Mouse (Mus musculus) heart, embryonic 13.5 days (tissue): Measurements from ENCODE around the gene Lmbrd1. TPM values are rescaled to one million over a fixed set of nuclear protein-coding genes. Genes with fewer than 3 reads are reported as not detected.
"Not testable (repeated sequence)": the region's sequence is repeated elsewhere in the genome, so short reads cannot be mapped to it uniquely, and the experiment has no call there.

Source experiments
- ATAC-seq: fragments of 200-750 bp; cut with Nextera tagmentation; 2 replicates; pipeline ENCODE4 v1.8.0; 2017; ENCODE audit warnings: moderate TSS enrichment; ENCODE audit not compliant: insufficient number of reproducible peaks, low FRiP score, low TSS enrichment; ENCODE audit errors: extremely low read depth
- H3K27ac ChIP-seq: fragments of 300-500 bp; sonication (generic); replicated peaks from 2 replicates; pipeline ENCODE4 v1.5.1; 2015; ENCODE audit warnings: moderate library complexity, mild to moderate bottlenecking, inconsistent platforms
- H3K27me3 ChIP-seq: fragments of 300-500 bp; sonication (generic); replicated peaks from 2 replicates; pipeline ENCODE4 v1.6.1; 2015; ENCODE audit warnings: mild to moderate bottlenecking, inconsistent platforms
- H3K36me3 ChIP-seq: fragments of 300-500 bp; sonication (generic); 2 replicates; pipeline ENCODE4 v1.6.1; 2015; ENCODE audit warnings: mild to moderate bottlenecking, inconsistent platforms
- H3K4me1 ChIP-seq: fragments of 300-500 bp; sonication (generic); 2 replicates; pipeline ENCODE4 v1.6.1; 2015; ENCODE audit warnings: inconsistent platforms
- H3K4me2 ChIP-seq: fragments of 300-500 bp; sonication (generic); 2 replicates; pipeline ENCODE4 v1.6.1; 2015; ENCODE audit warnings: inconsistent platforms, mild to moderate bottlenecking, moderate library complexity
- H3K4me3 ChIP-seq: fragments of 300-500 bp; sonication (generic); 2 replicates; pipeline ENCODE4 v1.5.1; 2015; ENCODE audit warnings: moderate library complexity, mild to moderate bottlenecking, inconsistent platforms
- H3K9ac ChIP-seq: fragments of 300-500 bp; sonication (generic); 2 replicates; pipeline ENCODE4 v1.6.1; 2015; ENCODE audit warnings: inconsistent platforms, mild to moderate bottlenecking, moderate library complexity
- H3K9me3 ChIP-seq: fragments of 300-500 bp; sonication (generic); 2 replicates; pipeline ENCODE4 v1.6.1; 2016; ENCODE audit warnings: inconsistent platforms
- WGBS: fragments of 180-500 bp; shearing (Covaris S2); methylation state at CpG from one replicate; pipeline ENCODE4 v1.1.7; 2015; ENCODE audit warnings: mixed read lengths; 5-methylcytosine and 5-hydroxymethylcytosine counted together
- polyA plus RNA-seq: library from polyadenylated mRNA; unstranded; fragments of >200 nt; fragmentation: Nextera tagmentation; extraction: Ambion mirVana; gene quantifications from 2 replicates; pipeline ENCODE4 v1.2.1, GENCODE M21; 2015

Lmbrd1 gene
- polyA plus RNA-seq, result 22.9 and 23.1 TPM in 2 replicates

DNA sequence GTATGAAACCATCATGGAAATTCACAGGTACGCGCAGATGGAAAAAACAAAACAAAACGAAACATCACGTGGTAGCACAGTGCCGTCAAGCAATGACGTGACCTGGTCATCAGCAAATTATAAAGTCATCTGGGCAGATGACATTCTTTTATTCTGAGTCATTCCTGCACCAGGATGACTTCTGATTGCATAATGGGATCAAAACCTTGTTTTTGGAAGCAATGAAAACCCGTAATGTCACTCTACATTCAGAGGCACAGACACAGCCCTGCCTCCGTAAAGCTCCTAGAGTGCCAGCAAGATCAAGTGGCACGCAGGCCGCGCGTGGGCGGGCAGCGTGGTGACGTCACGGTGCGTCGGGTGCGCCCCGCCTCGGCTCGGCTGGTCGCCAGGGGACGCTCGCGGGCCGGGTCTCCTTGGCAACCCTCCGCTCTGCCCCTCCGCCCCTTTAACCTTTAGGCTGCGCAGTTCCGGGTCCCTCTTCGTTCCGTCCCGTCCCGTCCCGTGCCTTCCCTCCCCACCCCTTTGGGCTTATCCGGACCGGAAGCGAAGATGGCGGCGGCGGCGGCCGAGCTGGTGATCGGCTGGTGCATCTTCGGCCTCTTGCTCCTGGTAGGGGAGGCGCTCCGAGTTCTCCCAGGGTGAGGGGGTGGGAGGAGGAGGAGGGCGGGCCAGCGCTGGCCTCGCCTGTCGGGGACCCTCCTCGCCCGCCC is at the start of gene Lmbrd1:
Gene Lmbrd1, plus strand, starts transcription at position 426 of the 713 bp plus-strand sequence.
- peaks cover 7% of the 10 kb centered on the region for H3K4me1 ChIP-seq
- H3K9me3 ChIP-seq, result no peaks in the 10 kb centered on the region
- peak within 1 kb of the TSS; percentile 79 for H3K4me3 ChIP-seq
- H3K9ac ChIP-seq, result peak within 1 kb of the TSS; percentile 89
- peak within 1 kb of the TSS; percentile 79 for H3K27ac ChIP-seq
- H3K27me3 ChIP-seq, result no peaks in the 10 kb centered on the region
- ATAC-seq, result peak; percentile 80
- WGBS, result 2% methylated on average over 47 of the region's 54 CpGs
- no peaks in the 10 kb centered on the region for H3K36me3 ChIP-seq
- peak within 1 kb of the TSS; percentile 79 for H3K4me2 ChIP-seq

DNA sequence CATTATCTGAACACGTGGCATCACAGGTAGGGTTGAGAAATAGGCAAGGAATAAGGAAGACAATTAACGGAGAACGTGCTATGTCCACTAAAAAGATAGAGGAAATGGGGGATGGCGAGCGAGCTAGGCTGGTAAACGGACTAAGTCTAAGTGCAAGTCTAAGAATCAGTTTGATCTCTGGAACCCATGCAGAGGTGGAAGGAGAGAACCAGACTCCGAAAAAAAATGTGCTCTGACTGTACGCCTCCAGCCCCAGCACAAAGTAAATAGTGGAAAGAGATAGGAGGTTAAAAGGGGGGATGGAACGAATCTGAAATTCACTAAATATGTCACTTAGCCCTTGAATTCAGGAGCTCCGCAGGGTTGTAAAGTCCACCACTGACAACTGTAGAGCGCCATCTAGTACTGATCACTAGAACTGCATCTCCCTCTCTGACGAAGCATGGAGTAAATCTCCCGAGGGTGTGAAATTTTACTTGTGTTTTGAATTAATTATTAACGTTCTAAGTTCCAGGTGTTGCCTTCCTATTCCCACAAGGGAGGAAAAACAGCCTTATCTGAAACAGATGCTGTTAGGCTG is 44.8 kb upstream of the Lmbrd1 start:
- Histone ChIP-seq H3K36me3 (no peaks in the 10 kb centered on the region), H3K4me3 (peak overlapping the region; percentile 13; the same call in 1 of the 2 replicates), H3K4me2 (peak overlapping the region; percentile 49), H3K27ac (no peak overlapping the region), H3K9me3 (no peaks in the 10 kb centered on the region), H3K4me1 (no peaks in the 10 kb centered on the region), H3K9ac (no peak overlapping the region), H3K27me3 (no peaks in the 10 kb centered on the region)
- no peak for ATAC-seq
- WGBS, result 30% methylated on average over 14 of the region's 14 CpGs

DNA sequence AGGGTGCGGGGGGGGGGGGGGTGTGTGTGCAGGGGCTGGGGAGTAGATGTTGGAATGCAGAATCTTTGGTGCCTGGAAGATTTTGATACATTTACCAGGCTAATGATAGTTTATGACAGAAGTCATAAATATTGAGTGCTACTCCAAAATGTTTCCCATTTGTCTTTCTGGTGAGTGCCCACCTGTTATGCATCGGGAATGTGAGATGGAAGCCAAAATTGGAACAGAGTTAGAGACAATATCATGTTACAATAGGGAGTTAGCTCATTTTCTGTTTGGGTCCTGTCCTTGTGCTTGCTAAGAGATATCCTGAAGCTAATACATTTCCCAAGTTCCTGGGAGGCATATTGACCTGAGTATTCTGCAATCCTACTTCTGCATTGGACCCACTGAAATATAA is 28.3 kb upstream of the Lmbrd1 start:
- Histone ChIP-seq H3K4me1 (no peaks in the 10 kb centered on the region), H3K36me3 (no peaks in the 10 kb centered on the region), H3K4me3 (no peak overlapping the region), H3K9me3 (no peaks in the 10 kb centered on the region), H3K27me3 (no peaks in the 10 kb centered on the region), H3K27ac (no peak overlapping the region), H3K9ac (no peak overlapping the region), H3K4me2 (no peak overlapping the region)
- WGBS, result 47% methylated on average over 2 of the region's 2 CpGs
- ATAC-seq, result no peak

DNA sequence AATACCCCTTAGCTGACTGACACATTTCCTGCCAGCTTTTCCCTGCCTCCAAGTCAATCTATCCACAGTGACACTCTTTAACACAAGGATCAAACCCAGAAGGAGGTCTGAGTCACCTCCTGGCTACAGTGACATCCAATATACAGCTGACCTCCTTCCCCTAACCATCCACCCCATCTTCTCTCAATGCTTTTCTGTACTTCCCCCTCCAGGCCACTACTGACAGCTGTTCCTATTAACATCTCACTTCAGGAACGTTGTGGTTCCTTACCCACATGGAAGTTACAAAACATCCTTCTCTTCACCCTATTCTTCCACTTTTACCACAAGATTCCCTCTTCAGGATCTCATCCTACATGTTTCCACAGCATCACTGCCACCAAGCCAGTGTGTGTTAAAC is 18.5 kb upstream of the Lmbrd1 start:
- no peak overlapping the region for H3K9ac ChIP-seq
- 57% methylated on average over 1 of the region's 1 CpGs for WGBS

DNA sequence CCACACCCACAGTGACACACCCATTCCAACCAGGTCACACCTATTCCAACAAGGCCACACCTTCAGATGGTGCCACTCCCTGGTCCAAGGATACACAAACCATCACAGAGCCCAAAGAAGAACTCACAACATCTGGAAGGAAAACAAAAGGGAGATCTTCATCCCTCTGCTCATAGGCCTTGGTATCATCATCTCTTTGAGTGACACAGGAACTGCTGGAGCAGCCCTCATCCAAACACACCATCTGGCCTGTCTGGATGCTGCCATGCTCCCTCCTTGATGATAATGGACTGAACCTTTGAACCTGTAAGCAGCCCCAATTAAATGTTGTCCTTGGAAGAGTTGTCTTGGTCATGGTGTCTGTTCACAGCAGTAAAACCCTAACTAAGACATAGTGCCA is 17.8 kb upstream of the Lmbrd1 start:
- H3K27me3 ChIP-seq, H3K4me3 ChIP-seq, ATAC-seq, H3K4me2 ChIP-seq, H3K4me1 ChIP-seq, H3K9me3 ChIP-seq, H3K36me3 ChIP-seq, H3K27ac ChIP-seq, H3K9ac ChIP-seq: not testable (repeated sequence)

More for the DNA sequence above, 18.5 kb upstream of the Lmbrd1 start:
- H3K27me3 ChIP-seq, result no peaks in the 10 kb centered on the region
- no peaks in the 10 kb centered on the region for H3K36me3 ChIP-seq
- H3K9me3 ChIP-seq, result no peaks in the 10 kb centered on the region
- no peak overlapping the region for H3K4me2 ChIP-seq
- H3K4me1 ChIP-seq, result no peaks in the 10 kb centered on the region
- ATAC-seq, result no peak
- no peak overlapping the region for H3K4me3 ChIP-seq
- H3K27ac ChIP-seq, result no peak overlapping the region

DNA sequence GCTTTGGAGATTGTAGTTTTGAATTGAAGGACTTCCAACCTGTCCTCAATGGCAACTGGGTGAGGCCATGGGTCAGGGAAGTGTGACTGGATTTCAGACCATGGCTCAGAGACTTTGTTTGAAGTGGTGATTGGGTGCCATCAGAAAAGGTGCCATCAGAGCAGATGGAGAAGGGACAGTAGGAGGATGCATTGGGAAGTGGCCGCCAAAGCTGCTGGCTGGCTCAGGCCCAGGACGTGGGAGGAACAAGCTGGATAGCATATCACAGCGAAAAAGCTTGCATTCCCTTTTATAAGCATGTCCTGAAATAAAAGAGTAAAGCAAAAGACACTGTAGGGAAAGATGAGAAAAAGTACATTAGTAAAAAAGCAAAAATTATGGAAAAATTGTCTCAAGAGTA is 16.9 kb upstream of the Lmbrd1 start:
- Histone ChIP-seq H3K4me3 (no peak overlapping the region), H3K27me3 (no peaks in the 10 kb centered on the region), H3K4me1 (no peaks in the 10 kb centered on the region), H3K27ac (no peak overlapping the region), H3K4me2 (no peak overlapping the region), H3K9ac (no peak overlapping the region), H3K9me3 (no peaks in the 10 kb centered on the region), H3K36me3 (no peaks in the 10 kb centered on the region)
- no peak for ATAC-seq
- 59% methylated on average over 3 of the region's 3 CpGs for WGBS

DNA sequence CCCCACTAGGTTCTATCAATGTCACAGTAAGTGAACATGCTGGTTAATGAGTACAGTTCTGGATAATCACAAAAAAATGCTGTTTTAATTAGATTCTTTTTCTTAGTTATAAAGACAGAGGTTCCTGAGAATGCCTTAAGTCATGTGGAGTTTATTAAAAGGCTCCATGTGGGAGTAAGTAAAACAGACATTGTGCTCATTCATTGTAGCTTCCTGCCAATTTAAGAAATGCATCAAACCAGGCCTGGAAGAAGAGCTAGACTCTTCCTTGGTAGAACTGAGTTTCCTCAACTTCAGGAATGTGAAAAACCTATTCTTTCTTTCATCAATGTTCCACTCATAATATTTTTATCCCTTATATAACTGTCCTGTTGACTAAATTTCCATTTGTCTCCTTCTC is 14.3 kb upstream of the Lmbrd1 start:
- Histone ChIP-seq H3K9ac (no peak overlapping the region), H3K36me3 (no peaks in the 10 kb centered on the region), H3K27me3 (no peaks in the 10 kb centered on the region), H3K4me2 (no peak overlapping the region), H3K4me1 (no peaks in the 10 kb centered on the region), H3K4me3 (no peak overlapping the region), H3K27ac (no peak overlapping the region), H3K9me3 (no peaks in the 10 kb centered on the region)
- ATAC-seq, result no peak

DNA sequence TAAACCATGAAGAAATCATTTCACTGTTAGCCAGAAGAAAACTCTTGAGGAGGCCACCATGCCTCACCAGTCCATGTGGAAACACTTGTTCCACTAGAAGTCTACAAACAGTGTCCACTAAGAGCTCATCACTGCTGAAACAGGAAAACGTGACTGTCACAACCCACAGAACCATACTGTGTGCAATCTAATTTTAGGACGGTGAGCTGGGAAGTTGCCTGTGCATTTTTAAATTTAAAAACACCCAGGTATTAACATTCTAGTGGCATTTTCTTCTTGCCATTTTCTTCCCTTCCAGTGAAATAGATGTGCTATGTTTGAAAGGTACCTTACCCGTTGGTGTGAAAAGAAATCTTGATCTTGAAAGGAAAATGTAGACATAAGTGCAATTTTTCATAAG is 5.2 kb upstream of the Lmbrd1 start:
- Histone ChIP-seq H3K9ac (no peak overlapping the region), H3K4me2 (no peak overlapping the region), H3K4me3 (no peak overlapping the region), H3K36me3 (no peaks in the 10 kb centered on the region), H3K4me1 (no peaks in the 10 kb centered on the region), H3K27ac (no peak overlapping the region), H3K9me3 (no peaks in the 10 kb centered on the region), H3K27me3 (no peaks in the 10 kb centered on the region)
- no peak for ATAC-seq
- WGBS, result 60% methylated on average over 3 of the region's 3 CpGs

DNA sequence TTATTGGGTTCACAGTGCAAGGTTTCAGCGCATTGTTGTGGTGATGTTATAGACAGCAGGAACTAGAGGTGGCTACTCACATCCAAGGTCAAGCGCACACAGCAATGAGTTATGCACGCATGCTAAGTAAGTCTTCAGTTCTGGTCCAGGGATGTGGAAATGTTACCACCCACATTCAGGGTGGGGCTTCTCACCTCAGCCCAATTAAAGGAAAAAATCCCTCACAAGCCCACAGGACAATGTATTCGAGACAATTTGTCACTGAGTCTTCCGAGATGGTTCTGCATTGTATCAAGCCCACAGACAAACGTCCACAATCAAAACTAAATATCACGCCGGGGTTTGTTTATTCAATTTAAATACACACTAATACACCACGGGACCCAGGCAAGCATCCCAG is 724 bp upstream of the Lmbrd1 start:
- no peaks in the 10 kb centered on the region for H3K36me3 ChIP-seq
- H3K27ac ChIP-seq, result no peak overlapping the region
- H3K4me1 ChIP-seq, result peaks cover 7% of the 10 kb centered on the region
- 70% methylated on average over 9 of the region's 9 CpGs for WGBS
- H3K4me2 ChIP-seq, result peak overlapping the region; percentile 79
- H3K9ac ChIP-seq, result peak overlapping the region; percentile 89
- H3K27me3 ChIP-seq, result no peaks in the 10 kb centered on the region
- no peak for ATAC-seq
- H3K9me3 ChIP-seq, result no peaks in the 10 kb centered on the region
- H3K4me3 ChIP-seq, result peak overlapping the region; percentile 79

DNA sequence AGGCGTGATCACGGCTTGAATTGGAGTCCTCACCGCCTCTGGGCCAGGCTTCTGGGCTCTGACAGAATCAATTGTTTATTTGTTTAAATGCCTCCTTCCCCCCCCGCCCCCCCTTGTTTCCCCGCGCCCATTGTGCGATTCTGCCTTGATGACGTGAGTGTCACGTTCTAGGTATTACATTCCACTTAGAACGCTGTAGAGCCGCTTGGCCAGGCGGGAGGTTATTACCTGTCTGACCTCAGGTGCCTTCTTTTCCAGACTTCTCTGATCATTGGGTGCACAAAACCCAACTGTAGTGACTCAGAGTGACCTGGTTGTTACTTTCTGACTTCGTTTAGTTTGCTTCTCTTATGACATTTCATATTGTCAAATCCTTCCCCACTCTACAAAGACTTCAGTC is 641 bp downstream of the Lmbrd1 start:
- 3% methylated on average over 9 of the region's 13 CpGs for WGBS
- peak overlapping the region; percentile 79 for H3K27ac ChIP-seq
- peak overlapping the region; percentile 79 for H3K4me2 ChIP-seq
- H3K9me3 ChIP-seq, result no peaks in the 10 kb centered on the region
- no peak for ATAC-seq
- peaks cover 7% of the 10 kb centered on the region for H3K4me1 ChIP-seq
- H3K9ac ChIP-seq, result peak overlapping the region; percentile 89
- no peaks in the 10 kb centered on the region for H3K36me3 ChIP-seq
- no peaks in the 10 kb centered on the region for H3K27me3 ChIP-seq
- H3K4me3 ChIP-seq, result peak overlapping the region; percentile 79

DNA sequence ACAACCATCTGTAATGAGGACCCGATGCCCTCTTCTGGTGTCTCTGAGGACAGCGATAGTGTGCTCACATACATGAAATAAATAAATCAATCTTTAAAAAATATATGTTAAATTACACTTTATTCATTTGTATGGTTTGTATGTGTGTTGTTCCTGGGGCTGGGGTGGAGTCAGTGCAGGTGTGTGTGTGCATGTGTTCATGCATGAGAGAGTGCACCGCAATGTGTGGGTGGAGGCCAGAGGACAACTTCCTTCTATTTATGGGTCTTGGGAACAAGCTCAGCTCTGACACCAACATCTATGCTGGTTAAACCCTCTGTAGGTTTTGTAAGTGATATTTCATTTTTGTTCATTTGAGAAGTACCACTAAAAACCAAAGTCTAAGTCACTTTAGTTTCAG is 2.6 kb downstream of the Lmbrd1 start:
- Histone ChIP-seq H3K27me3 (no peaks in the 10 kb centered on the region), H3K4me1 (peaks cover 7% of the 10 kb centered on the region), H3K4me2 (no peak overlapping the region), H3K9me3 (no peaks in the 10 kb centered on the region), H3K4me3 (no peak overlapping the region), H3K27ac (no peak overlapping the region), H3K9ac (no peak overlapping the region), H3K36me3 (peaks cover 5% of the 10 kb centered on the region)
- 97% methylated on average over 3 of the region's 3 CpGs for WGBS
- no peak for ATAC-seq

DNA sequence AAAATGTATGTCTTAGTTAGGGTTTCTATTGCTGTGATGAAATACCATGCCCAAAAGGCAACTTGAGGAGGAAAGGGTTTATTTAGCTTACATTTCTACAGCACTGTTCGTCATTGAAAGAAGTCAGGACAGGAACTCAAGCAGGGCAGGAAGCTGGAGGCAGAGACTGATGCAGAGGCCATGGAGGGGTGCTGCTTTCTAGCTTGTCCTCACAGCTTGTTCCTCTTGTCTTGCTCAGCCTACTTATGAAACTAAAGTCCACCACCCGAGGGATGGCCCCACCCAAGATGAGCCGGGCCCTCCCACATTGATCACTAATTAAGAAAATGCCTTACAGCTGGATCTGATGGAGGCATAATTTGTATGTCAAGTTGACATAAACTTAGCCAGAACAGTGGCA is 3.5 kb downstream of the Lmbrd1 start:
- Histone ChIP-seq H3K4me2 (no peak overlapping the region), H3K27ac (no peak overlapping the region), H3K36me3 (peaks cover 9% of the 10 kb centered on the region), H3K27me3 (no peaks in the 10 kb centered on the region), H3K9me3 (no peaks in the 10 kb centered on the region), H3K4me1 (peaks cover 7% of the 10 kb centered on the region), H3K4me3 (no peak overlapping the region), H3K9ac (no peak overlapping the region)
- WGBS, result 72% methylated on average over 3 of the region's 3 CpGs
- ATAC-seq, result no peak
